In the genomic region with DNA sequence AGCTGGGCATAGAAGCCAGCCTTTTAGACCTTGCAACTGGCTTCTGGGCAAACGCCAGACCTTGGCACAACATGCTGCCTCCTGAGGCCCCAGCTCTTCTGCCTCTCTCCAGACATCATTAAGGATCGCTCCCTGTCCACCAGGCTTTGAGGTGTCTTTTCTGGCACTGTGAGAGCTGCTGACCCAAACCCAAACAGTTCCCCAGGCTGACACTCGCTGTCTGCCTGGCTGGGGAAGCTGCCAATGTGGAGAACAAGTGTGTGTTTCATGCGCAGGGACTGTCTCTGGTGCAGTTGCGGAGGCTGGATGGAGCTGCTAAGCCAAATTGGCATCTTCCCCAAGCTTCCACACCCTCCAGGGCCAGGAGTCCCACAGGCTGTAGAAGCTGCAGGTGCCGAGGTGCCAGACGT, we compare ENCODE assay signal across 13 mouse cellular contexts. TPM values are rescaled to one million over a fixed set of nuclear protein-coding genes. Genes with fewer than 3 reads are reported as not detected.
DNase-seq lines count a peak whose midpoint lies in the region; ATAC-seq lines count a peak whose summit lies in the region.
"Had no signal": no experiment of that assay in that cellular context is flagged by ENCODE, and none has a peak within 500 bp of the region (broad histone marks: within the 10 kb centered on the region; RNA-seq: fewer than 3 reads in every experiment).

No protein-coding gene starts in this region.

- no peak overlapping the region for H3K9ac ChIP-seq in forebrain, embryonic 15.5 days (replicated peaks)
- H3K9ac ChIP-seq: forebrain, postnatal 0 days; liver, embryonic 15.5 days had no signal

- H3K27ac ChIP-seq in forebrain, embryonic 15.5 days (replicated peaks): no peak overlapping the region
- no peak overlapping the region for H3K27ac ChIP-seq in midbrain, embryonic 10.5 days (replicated peaks)
- H3K27ac ChIP-seq: embryonic facial prominence, embryonic 10.5 days; liver, embryonic 15.5 days had no signal

- no peaks in the 10 kb centered on the region for H3K36me3 ChIP-seq in forebrain, embryonic 15.5 days
- no peaks in the 10 kb centered on the region for H3K36me3 ChIP-seq in midbrain, embryonic 10.5 days
- H3K36me3 ChIP-seq: embryonic facial prominence, embryonic 10.5 days had no signal

- WGBS in forebrain, embryonic 15.5 days: 69% methylated on average over 7 of the region's 7 CpGs
- 92% methylated on average over 7 of the region's 7 CpGs for WGBS in midbrain, embryonic 10.5 days

- no peak overlapping the region for H3K4me2 ChIP-seq in forebrain, embryonic 15.5 days (replicated peaks)
- H3K4me2 ChIP-seq: liver, embryonic 15.5 days had no signal

- no peaks in the 10 kb centered on the region for H3K27me3 ChIP-seq in forebrain, embryonic 15.5 days
- no peaks in the 10 kb centered on the region for H3K27me3 ChIP-seq in midbrain, embryonic 10.5 days (ENCODE audit: low read depth, poor library complexity, severe bottlenecking)
- H3K27me3 ChIP-seq: liver, embryonic 15.5 days had no signal

- no peak for ATAC-seq in forebrain, embryonic 15.5 days (replicated peaks)
- ATAC-seq: forebrain, postnatal 0 days had no signal

- DNase-seq in layer of hippocampus, adult 11-12 months (ENCODE audit: low spot score): peak; percentile 74
- no peak for DNase-seq in layer of hippocampus, adult 9-10 months (ENCODE audit: low spot score)
- peak; percentile 62 to 66 for DNase-seq in cerebellum, adult 18-20 months
- DNase-seq in layer of hippocampus, adult 8-10 months (ENCODE audit: low spot score in 2 of 2): peak; percentile 72 to 75
- peak; percentile 64 to 75 for DNase-seq in right cerebral cortex, adult 2 months (ENCODE audit: low spot score in 2 of 2)
- DNase-seq in midbrain, embryonic 10.5 days (ENCODE audit: low spot score): no peak
- no peak for DNase-seq in spleen, postnatal 4 days (ENCODE audit: low spot score in 2 of 2)
- DNase-seq: forebrain, postnatal 0 days; heart, postnatal 14 days; kidney, adult 8-10 months had no signal

- no peak overlapping the region for H3K4me3 ChIP-seq in forebrain, embryonic 15.5 days
- H3K4me3 ChIP-seq in midbrain, embryonic 10.5 days: no peak overlapping the region
- H3K4me3 ChIP-seq: embryonic facial prominence, embryonic 10.5 days; liver, embryonic 15.5 days had no signal

- no peaks in the 10 kb centered on the region for H3K9me3 ChIP-seq in forebrain, embryonic 15.5 days
- H3K9me3 ChIP-seq in midbrain, embryonic 10.5 days (replicated peaks): no peaks in the 10 kb centered on the region
- H3K9me3 ChIP-seq: embryonic facial prominence, embryonic 10.5 days; liver, embryonic 15.5 days had no signal

- peaks cover 9% of the 10 kb centered on the region; the same call in 1 of the 2 replicates for H3K4me1 ChIP-seq in forebrain, embryonic 15.5 days
- peaks cover 8% of the 10 kb centered on the region for H3K4me1 ChIP-seq in midbrain, embryonic 10.5 days
- H3K4me1 ChIP-seq: liver, embryonic 15.5 days had no signal

RNA-seq across cellular contexts. Expression of gene Sardh, which starts 25.1 kb away (rescaled TPM):
- total RNA-seq in layer of hippocampus, adult 8-10 months (2022): 10 to 100 TPM in 1 of 4 experiments, 1 to 10 TPM in 3; 6.1 to 11.5 (median 9.1) TPM
- polyA plus RNA-seq in forebrain, embryonic 15.5 days (2015; fragmentation: Nextera tagmentation; extraction: Ambion mirVana): 3.6 and 4.5 TPM in 2 replicates
- polyA plus RNA-seq in midbrain, embryonic 10.5 days (2016; fragmentation: Nextera tagmentation; extraction: Ambion mirVana): 1.0 and 3.7 TPM in 2 replicates

RNA-seq across cellular contexts. Expression of gene Dbh, which starts 58.0 kb away (rescaled TPM):
- total RNA-seq in layer of hippocampus, adult 8-10 months (2022): 1 to 10 TPM in 1 of 4 experiments, under 1 TPM in 3; 0.25 to 1.5 (median 0.74) TPM
- polyA plus RNA-seq in forebrain, embryonic 15.5 days (2015; fragmentation: Nextera tagmentation; extraction: Ambion mirVana): 0.06 TPM in 1 of 2 replicates, not detected in the other
- polyA plus RNA-seq in midbrain, embryonic 10.5 days (2016; fragmentation: Nextera tagmentation; extraction: Ambion mirVana): 1.1 TPM in 2 replicates

Comparison
In these comparisons a context has a peak if more than half of its experiments do, and no peak if none do; other contexts are left out.
1. DNase-seq: peak in layer of hippocampus, adult 11-12 months (single experiment), cerebellum, adult 18-20 months (2 of 2), layer of hippocampus, adult 8-10 months (2 of 2) and right cerebral cortex, adult 2 months (2 of 2); none in layer of hippocampus, adult 9-10 months (single experiment), midbrain, embryonic 10.5 days (single experiment) and spleen, postnatal 4 days (0 of 2).